Mouse (Mus musculus): ENCODE results near the gene Clpp. TPM values are rescaled to one million over a fixed set of nuclear protein-coding genes. Genes with fewer than 3 reads are reported as not detected.

The Clpp gene
- polyA plus RNA-seq, 1 experiment from 2014 or later = 137 TPM

DNA sequence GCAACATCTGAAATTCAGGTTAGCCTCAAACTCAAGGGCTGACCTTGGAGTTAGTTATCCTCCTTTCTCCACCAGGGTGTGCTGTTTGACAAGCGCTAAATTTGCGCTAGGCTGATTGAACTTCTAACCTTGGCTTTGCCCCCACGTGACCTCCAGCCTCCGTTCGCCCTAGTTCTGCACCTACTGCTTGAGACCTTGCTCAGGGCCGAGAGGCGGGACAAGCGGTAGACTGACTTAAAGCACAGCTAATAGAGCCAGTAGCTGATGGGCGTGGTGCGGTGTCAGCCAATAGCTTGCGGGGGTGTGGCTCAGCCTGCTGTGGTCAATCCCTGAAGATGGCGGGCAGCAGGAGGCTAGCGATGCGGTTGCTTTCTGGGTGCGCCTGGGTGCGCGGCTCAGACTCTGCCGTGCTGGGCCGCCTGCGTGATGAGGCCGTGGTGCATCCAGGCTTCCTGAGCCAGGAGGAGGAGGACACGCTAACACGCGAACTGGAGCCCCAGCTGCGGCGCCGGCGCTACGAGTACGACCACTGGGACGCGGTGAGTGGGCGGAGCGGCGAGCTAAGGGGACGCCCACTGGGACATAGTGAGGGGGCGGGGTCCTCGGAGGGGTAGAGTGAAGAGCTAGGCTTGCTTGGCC lies 7.0 kb downstream of the Clpp start, which contains the start of gene Alkbh7:
TSS of gene Alkbh7 (plus strand) at position 311 of the 639 bp plus-strand sequence.
- WGBS = under 1% methylated on average over 38 of the region's 38 CpGs
- DNase-seq (ENCODE audit: low spot score, missing footprints) = peak; percentile 98
- peak within 1 kb of the TSS; percentile 25; the same call in 1 of the 2 replicates for H3K27ac ChIP-seq (ENCODE audit: low read depth, low read length)

DNA sequence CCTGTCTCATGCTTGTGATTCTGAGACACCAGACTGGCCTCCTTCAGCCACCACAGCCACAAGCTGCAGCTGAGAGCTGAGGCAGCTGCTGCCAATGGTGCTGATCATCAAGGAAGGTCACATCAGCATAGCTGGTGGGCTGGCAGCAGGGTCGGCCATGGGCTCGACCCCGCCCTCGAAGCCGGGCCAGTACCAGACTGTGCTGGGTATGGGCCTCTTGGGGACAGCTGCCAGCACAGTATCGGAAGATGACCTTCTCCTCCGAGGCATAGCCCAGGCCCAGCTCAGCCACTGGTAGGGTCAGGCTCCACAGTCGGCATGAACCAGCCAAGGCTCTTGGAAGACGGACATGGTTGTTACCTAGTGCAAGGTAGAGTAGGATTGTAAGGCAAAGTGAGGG lies 9.3 kb downstream of the Clpp start:
- Histone ChIP-seq H3K36me3 (ENCODE audit: control insufficient read depth, insufficient read depth, low read length) (peaks cover 15% of the 10 kb centered on the region), H3K9me3 (ENCODE audit: control insufficient read depth, low read length) (no peaks in the 10 kb centered on the region), H3K4me3 (ENCODE audit: low read depth, low read length) (no peak overlapping the region), H3K27me3 (ENCODE audit: control insufficient read depth, insufficient read depth, low read length) (no peaks in the 10 kb centered on the region), H3K9ac (ENCODE audit: low read length) (no peak overlapping the region), H3K4me1 (ENCODE audit: control insufficient read depth, insufficient read depth, low read length) (peaks cover 4% of the 10 kb centered on the region), H3K4me2 (no peak overlapping the region), H3K27ac (ENCODE audit: low read depth, low read length) (no peak overlapping the region)
- ATAC-seq (ENCODE audit: low FRiP score) (no peak), DNase-seq (ENCODE audit: low spot score, missing footprints) (no peak)
- 91% methylated on average over 9 of the region's 9 CpGs for WGBS

More for the DNA sequence above, 7.0 kb downstream of the Clpp start, which contains the start of gene Alkbh7:
- Histone ChIP-seq H3K4me1 (ENCODE audit: control insufficient read depth, insufficient read depth, low read length) (peaks cover 4% of the 10 kb centered on the region), H3K4me3 (ENCODE audit: low read depth, low read length) (peak within 1 kb of the TSS; percentile 81), H3K36me3 (ENCODE audit: control insufficient read depth, insufficient read depth, low read length) (peaks cover 11% of the 10 kb centered on the region), H3K9ac (ENCODE audit: low read length) (peak within 1 kb of the TSS; percentile 66), H3K27me3 (ENCODE audit: control insufficient read depth, insufficient read depth, low read length) (no peaks in the 10 kb centered on the region), H3K4me2 (peak within 1 kb of the TSS; percentile 57), H3K9me3 (ENCODE audit: control insufficient read depth, low read length) (no peaks in the 10 kb centered on the region)
- peak; percentile 99 for ATAC-seq (ENCODE audit: low FRiP score)

DNA sequence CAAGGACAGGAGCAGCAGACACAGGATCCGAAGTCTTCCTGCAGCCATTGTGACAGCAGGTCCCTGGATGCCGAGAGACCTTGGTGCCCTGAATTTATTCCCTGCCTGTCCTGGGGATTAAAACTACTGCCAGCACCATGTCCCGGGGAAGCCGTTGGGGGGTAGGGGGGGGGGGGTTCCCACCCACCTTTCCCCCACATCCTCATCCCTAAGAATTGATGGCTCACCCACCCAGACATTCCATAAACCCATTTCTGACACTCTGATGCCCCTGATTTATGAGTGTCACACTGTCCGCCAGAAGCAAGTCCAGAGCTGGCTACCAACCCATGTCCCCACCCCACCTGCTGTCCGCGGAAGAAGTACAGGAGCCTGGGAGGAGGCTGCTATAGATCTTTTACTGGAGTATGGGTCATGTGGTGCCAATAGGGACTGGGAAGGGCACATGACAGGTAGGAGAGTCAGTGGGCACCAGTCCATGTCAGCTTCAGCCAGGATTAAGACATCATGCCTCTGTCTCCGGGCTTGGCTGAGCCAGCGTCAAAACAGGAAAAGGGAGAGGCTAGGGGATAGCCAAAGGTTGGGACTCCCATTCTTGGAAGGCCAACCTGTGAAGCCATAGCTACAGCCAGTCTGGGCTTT lies 10.0 kb downstream of the Clpp start, which contains the start of gene Pspn:
TSS of gene Pspn (minus strand) at position 51 of the 642 bp plus-strand sequence.
- H3K9ac ChIP-seq (ENCODE audit: low read length) = no peak within 1 kb of the TSS
- H3K4me2 ChIP-seq = no peak within 1 kb of the TSS
- 90% methylated on average over 9 of the region's 9 CpGs for whole genome bisulfite sequencing
- H3K4me3 ChIP-seq (ENCODE audit: low read depth, low read length) = no peak within 1 kb of the TSS
- no peak for ATAC-seq (ENCODE audit: low FRiP score)
- peaks cover 4% of the 10 kb centered on the region for H3K4me1 ChIP-seq (ENCODE audit: control insufficient read depth, insufficient read depth, low read length)
- H3K27ac ChIP-seq (ENCODE audit: low read depth, low read length) = no peak within 1 kb of the TSS
- DNase-seq (ENCODE audit: low spot score, missing footprints) = no peak
- H3K9me3 ChIP-seq (ENCODE audit: control insufficient read depth, low read length) = no peaks in the 10 kb centered on the region
- H3K27me3 ChIP-seq (ENCODE audit: control insufficient read depth, insufficient read depth, low read length) = no peaks in the 10 kb centered on the region
- peaks cover 16% of the 10 kb centered on the region for H3K36me3 ChIP-seq (ENCODE audit: control insufficient read depth, insufficient read depth, low read length)

- Histone ChIP-seq H3K4me2 (no peak overlapping the region), H3K27ac (ENCODE audit: low read depth, low read length) (no peak overlapping the region), H3K4me3 (ENCODE audit: low read depth, low read length) (no peak overlapping the region), H3K36me3 (ENCODE audit: control insufficient read depth, insufficient read depth, low read length) (peaks cover 16% of the 10 kb centered on the region), H3K27me3 (ENCODE audit: control insufficient read depth, insufficient read depth, low read length) (no peaks in the 10 kb centered on the region), H3K9ac (ENCODE audit: low read length) (no peak overlapping the region), H3K4me1 (ENCODE audit: control insufficient read depth, insufficient read depth, low read length) (peaks cover 4% of the 10 kb centered on the region), H3K9me3 (ENCODE audit: control insufficient read depth, low read length) (no peaks in the 10 kb centered on the region)
- DNase-seq (ENCODE audit: low spot score, missing footprints) = no peak
- 76% methylated on average over 8 of the region's 8 CpGs for WGBS
- ATAC-seq (ENCODE audit: low FRiP score) = no peak
Measured at GRCm38 (mm10) chr17:57001228-57001627, 11.1 kb downstream of the Clpp start.

- H3K27me3 ChIP-seq (ENCODE audit: control insufficient read depth, insufficient read depth, low read length) = no peaks in the 10 kb centered on the region
- 93% methylated on average over 7 of the region's 7 CpGs for WGBS
- no peak for DNase-seq (ENCODE audit: low spot score, missing footprints)
- H3K36me3 ChIP-seq (ENCODE audit: control insufficient read depth, insufficient read depth, low read length) = peaks cover 23% of the 10 kb centered on the region
- H3K9ac ChIP-seq (ENCODE audit: low read length) = no peak overlapping the region
- no peaks in the 10 kb centered on the region for H3K9me3 ChIP-seq (ENCODE audit: control insufficient read depth, low read length)
- no peak for ATAC-seq (ENCODE audit: low FRiP score)
- H3K4me1 ChIP-seq (ENCODE audit: control insufficient read depth, insufficient read depth, low read length) = no peaks in the 10 kb centered on the region
- H3K4me3 ChIP-seq (ENCODE audit: low read depth, low read length) = no peak overlapping the region
- no peak overlapping the region for H3K27ac ChIP-seq (ENCODE audit: low read depth, low read length)
- H3K4me2 ChIP-seq = no peak overlapping the region
Measured at GRCm38 (mm10) chr17:57003994-57004393, 13.9 kb downstream of the Clpp start.

- Histone ChIP-seq H3K4me1 (ENCODE audit: control insufficient read depth, insufficient read depth, low read length) (peaks cover 15% of the 10 kb centered on the region), H3K27ac (ENCODE audit: low read depth, low read length) (no peak overlapping the region), H3K4me2 (no peak overlapping the region), H3K27me3 (ENCODE audit: control insufficient read depth, insufficient read depth, low read length) (no peaks in the 10 kb centered on the region), H3K4me3 (ENCODE audit: low read depth, low read length) (no peak overlapping the region), H3K36me3 (ENCODE audit: control insufficient read depth, insufficient read depth, low read length) (peaks cover 23% of the 10 kb centered on the region), H3K9me3 (ENCODE audit: control insufficient read depth, low read length) (no peaks in the 10 kb centered on the region), H3K9ac (ENCODE audit: low read length) (no peak overlapping the region)
- 94% methylated on average over 13 of the region's 13 CpGs for WGBS
- DNase-seq (ENCODE audit: low spot score, missing footprints) (no peak), ATAC-seq (ENCODE audit: low FRiP score) (no peak)
Measured at GRCm38 (mm10) chr17:57007137-57007905, 17.2 kb downstream of the Clpp start.

DNA sequence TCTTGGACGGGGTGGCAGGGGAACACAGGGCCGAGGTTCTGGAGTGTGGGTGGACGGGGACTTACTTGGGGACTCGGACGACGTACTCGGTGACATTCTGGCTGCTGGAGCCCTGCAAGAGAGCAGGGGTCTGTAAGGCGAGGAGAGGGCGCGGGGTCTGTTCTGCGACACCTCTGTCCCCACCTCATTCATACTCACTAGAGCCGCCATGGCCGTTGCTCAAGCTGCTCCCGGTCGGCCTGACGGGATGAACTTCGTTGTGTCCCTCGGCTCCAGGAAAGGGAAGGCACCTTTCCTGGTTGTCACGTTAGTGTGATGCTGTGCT lies 20.8 kb downstream of the Clpp start:
- H3K27ac ChIP-seq (ENCODE audit: low read depth, low read length) = no peak overlapping the region
- H3K9me3 ChIP-seq (ENCODE audit: control insufficient read depth, low read length) = no peaks in the 10 kb centered on the region
- H3K9ac ChIP-seq (ENCODE audit: low read length) = peak overlapping the region; percentile 60
- 2% methylated on average over 19 of the region's 19 CpGs for WGBS
- peaks cover 10% of the 10 kb centered on the region for H3K36me3 ChIP-seq (ENCODE audit: control insufficient read depth, insufficient read depth, low read length)
- H3K4me3 ChIP-seq (ENCODE audit: low read depth, low read length) = peak overlapping the region; percentile 50
- peaks cover 15% of the 10 kb centered on the region for H3K4me1 ChIP-seq (ENCODE audit: control insufficient read depth, insufficient read depth, low read length)
- H3K27me3 ChIP-seq (ENCODE audit: control insufficient read depth, insufficient read depth, low read length) = no peaks in the 10 kb centered on the region
- H3K4me2 ChIP-seq = peak overlapping the region; percentile 92
- no peak for DNase-seq (ENCODE audit: low spot score, missing footprints)
- peak; percentile 67 for ATAC-seq (ENCODE audit: low FRiP score)

- ATAC-seq (ENCODE audit: low FRiP score) = peak; percentile 93
- peak within 1 kb of the TSS; percentile 50 for H3K4me3 ChIP-seq (ENCODE audit: low read depth, low read length)
- H3K4me2 ChIP-seq = peak within 1 kb of the TSS; percentile 92
- H3K4me1 ChIP-seq (ENCODE audit: control insufficient read depth, insufficient read depth, low read length) = peaks cover 15% of the 10 kb centered on the region
- no peaks in the 10 kb centered on the region for H3K9me3 ChIP-seq (ENCODE audit: control insufficient read depth, low read length)
- H3K27me3 ChIP-seq (ENCODE audit: control insufficient read depth, insufficient read depth, low read length) = no peaks in the 10 kb centered on the region
- peak within 1 kb of the TSS; percentile 84 for H3K9ac ChIP-seq (ENCODE audit: low read length)
- peaks cover 7% of the 10 kb centered on the region for H3K36me3 ChIP-seq (ENCODE audit: control insufficient read depth, insufficient read depth, low read length)
- peak within 1 kb of the TSS; percentile 82 for H3K27ac ChIP-seq (ENCODE audit: low read depth, low read length)
- under 1% methylated on average over 51 of the region's 51 CpGs for whole genome bisulfite sequencing
- DNase-seq (ENCODE audit: low spot score, missing footprints) = peak; percentile 100
Measured at GRCm38 (mm10) chr17:57011236-57012141, 21.4 kb downstream of the Clpp start, which contains the start of the genes Gtf2f1 and Gm17949. TSS of gene Gtf2f1 (minus strand) at chr17:57011288. TSS of gene Gm17949 (plus strand) at chr17:57011469.
